In the genomic region with DNA sequence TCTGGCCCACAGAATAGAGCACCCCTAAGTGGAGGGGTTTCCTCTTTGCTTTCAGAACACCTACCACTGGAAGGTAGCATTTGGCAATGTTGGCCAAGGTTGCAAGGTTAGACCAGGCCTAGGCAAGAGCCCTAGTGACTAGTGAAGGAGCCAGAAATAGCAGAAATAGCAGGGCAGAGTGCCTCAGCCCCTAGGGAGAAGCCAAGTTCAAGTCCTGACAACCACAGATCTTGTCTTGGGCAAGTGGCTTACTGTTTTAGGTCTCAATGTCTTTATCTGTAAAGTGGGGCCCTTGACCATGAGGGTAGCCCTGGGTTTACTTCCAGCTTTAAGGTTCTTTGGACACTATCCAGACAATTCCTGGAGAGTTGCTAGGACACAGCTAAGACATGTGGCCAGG, we compare ENCODE assay signal across 13 mouse cellular contexts. TPM values are rescaled to one million over a fixed set of nuclear protein-coding genes. Genes with fewer than 3 reads are reported as not detected.
A peak's percentile ranks its signal among the peaks of the same experiment; 100 is the strongest.
DNase-seq lines count a peak whose midpoint lies in the region; ATAC-seq lines count a peak whose summit lies in the region.
"Had no signal": no experiment of that assay in that cellular context is flagged by ENCODE, and none has a peak within 500 bp of the region (broad histone marks: within the 10 kb centered on the region; RNA-seq: fewer than 3 reads in every experiment).

No protein-coding gene starts in this region.

- H3K4me2 ChIP-seq in heart, embryonic 12.5 days: 0 out of 2 replicates have a peak overlapping the region, but pooled peaks have one; percentile 2
- no peak overlapping the region for H3K4me2 ChIP-seq in midbrain, embryonic 11.5 days
- no peak overlapping the region for H3K4me2 ChIP-seq in midbrain, embryonic 16.5 days (ENCODE audit: low read length)
- H3K4me2 ChIP-seq in embryonic facial prominence, embryonic 15.5 days (replicated peaks): no peak overlapping the region
- peak overlapping the region; percentile 92; the same call in 1 of the 2 replicates for H3K4me2 ChIP-seq in neural tube, embryonic 14.5 days (ENCODE audit: low read depth, low read length)

- peaks cover 30% of the 10 kb centered on the region for H3K4me1 ChIP-seq in heart, embryonic 12.5 days (replicated peaks)
- peaks cover 25% of the 10 kb centered on the region for H3K4me1 ChIP-seq in midbrain, embryonic 11.5 days (ENCODE audit: control insufficient read depth, insufficient read depth, low read length)
- peaks cover 30% of the 10 kb centered on the region for H3K4me1 ChIP-seq in midbrain, embryonic 16.5 days (ENCODE audit: control insufficient read depth, insufficient read depth, low read length)
- H3K4me1 ChIP-seq in embryonic facial prominence, embryonic 15.5 days: peaks cover 72% of the 10 kb centered on the region
- 0 out of 2 replicates have a peak, but pooled peaks cover 6% of the 10 kb centered on the region for H3K4me1 ChIP-seq in neural tube, embryonic 14.5 days (ENCODE audit: control insufficient read depth, insufficient read depth, low read length)

- no peak overlapping the region for H3K9ac ChIP-seq in heart, embryonic 12.5 days
- no peak overlapping the region for H3K9ac ChIP-seq in midbrain, embryonic 11.5 days (ENCODE audit: low read length)
- no peak overlapping the region for H3K9ac ChIP-seq in midbrain, embryonic 16.5 days (ENCODE audit: low read depth, low read length)
- H3K9ac ChIP-seq in embryonic facial prominence, embryonic 15.5 days: no peak overlapping the region
- H3K9ac ChIP-seq in neural tube, embryonic 14.5 days (replicated peaks; ENCODE audit: low read depth, low read length): no peak overlapping the region
- H3K9ac ChIP-seq: stomach, embryonic 15.5 days had no signal

- no peak for DNase-seq in heart, adult 9 months (ENCODE audit: low spot score in 2 of 2)
- peak; percentile 77 for DNase-seq in midbrain, embryonic 11.5 days (ENCODE audit: low spot score, missing footprints)
- DNase-seq: kidney, adult 11 months; liver; right cerebral cortex, postnatal 14 days had no signal

- H3K9me3 ChIP-seq in heart, embryonic 12.5 days (replicated peaks): no peaks in the 10 kb centered on the region
- H3K9me3 ChIP-seq in midbrain, embryonic 11.5 days (ENCODE audit: control insufficient read depth, low read length): no peaks in the 10 kb centered on the region
- H3K9me3 ChIP-seq in midbrain, embryonic 16.5 days (replicated peaks; ENCODE audit: control insufficient read depth, low read length, poor library complexity, severe bottlenecking): no peaks in the 10 kb centered on the region
- no peaks in the 10 kb centered on the region for H3K9me3 ChIP-seq in embryonic facial prominence, embryonic 15.5 days (replicated peaks)
- H3K9me3 ChIP-seq in neural tube, embryonic 14.5 days (ENCODE audit: control insufficient read depth, low read length): no peaks in the 10 kb centered on the region
- H3K9me3 ChIP-seq: forebrain, embryonic 15.5 days; stomach, embryonic 15.5 days had no signal

- H3K36me3 ChIP-seq in heart, embryonic 12.5 days: peaks cover 16% of the 10 kb centered on the region
- H3K36me3 ChIP-seq in midbrain, embryonic 11.5 days (ENCODE audit: control insufficient read depth, insufficient read depth, low read length): no peaks in the 10 kb centered on the region
- no peaks in the 10 kb centered on the region for H3K36me3 ChIP-seq in midbrain, embryonic 16.5 days (ENCODE audit: control insufficient read depth, insufficient read depth, low read length)
- H3K36me3 ChIP-seq in embryonic facial prominence, embryonic 15.5 days: 0 out of 2 replicates have a peak, but pooled peaks cover 4% of the 10 kb centered on the region
- no peaks in the 10 kb centered on the region for H3K36me3 ChIP-seq in neural tube, embryonic 14.5 days (ENCODE audit: control insufficient read depth, insufficient read depth, low read length)
- H3K36me3 ChIP-seq: forebrain, embryonic 15.5 days; stomach, embryonic 15.5 days had no signal

- H3K27ac ChIP-seq in heart, embryonic 12.5 days (ENCODE audit: poor library complexity, severe bottlenecking): no peak overlapping the region
- H3K27ac ChIP-seq in midbrain, embryonic 11.5 days (ENCODE audit: low read depth, low read length): no peak overlapping the region
- H3K27ac ChIP-seq in midbrain, embryonic 16.5 days (ENCODE audit: low read length): no peak overlapping the region
- no peak overlapping the region for H3K27ac ChIP-seq in embryonic facial prominence, embryonic 15.5 days (replicated peaks)
- H3K27ac ChIP-seq in neural tube, embryonic 14.5 days (ENCODE audit: low read depth, low read length): no peak overlapping the region
- H3K27ac ChIP-seq: forebrain, embryonic 15.5 days had no signal

- no peaks in the 10 kb centered on the region for H3K27me3 ChIP-seq in heart, embryonic 12.5 days (replicated peaks)
- H3K27me3 ChIP-seq in midbrain, embryonic 11.5 days (ENCODE audit: control insufficient read depth, insufficient read depth, low read length): peaks cover 7% of the 10 kb centered on the region
- H3K27me3 ChIP-seq in midbrain, embryonic 16.5 days (ENCODE audit: control insufficient read depth, insufficient read depth, low read depth, low read length): no peaks in the 10 kb centered on the region
- H3K27me3 ChIP-seq in embryonic facial prominence, embryonic 15.5 days: no peaks in the 10 kb centered on the region
- no peaks in the 10 kb centered on the region for H3K27me3 ChIP-seq in neural tube, embryonic 14.5 days (ENCODE audit: control insufficient read depth, insufficient read depth, low read length)
- H3K27me3 ChIP-seq: forebrain, embryonic 15.5 days; stomach, embryonic 15.5 days had no signal

- no peak overlapping the region for H3K4me3 ChIP-seq in heart, embryonic 12.5 days
- no peak overlapping the region for H3K4me3 ChIP-seq in midbrain, embryonic 11.5 days (ENCODE audit: low read depth, low read length)
- no peak overlapping the region for H3K4me3 ChIP-seq in midbrain, embryonic 16.5 days (ENCODE audit: low read depth, low read length)
- H3K4me3 ChIP-seq in embryonic facial prominence, embryonic 15.5 days (replicated peaks): 0 out of 2 replicates have a peak overlapping the region, but pooled peaks have one; percentile 69
- no peak overlapping the region; the same call in 1 of the 2 replicates for H3K4me3 ChIP-seq in neural tube, embryonic 14.5 days (ENCODE audit: low read depth, low read length)

- no peak for ATAC-seq in heart, embryonic 12.5 days (ENCODE audit: insufficient number of reproducible peaks, low FRiP score)
- no peak for ATAC-seq in midbrain, embryonic 11.5 days (ENCODE audit: low FRiP score)
- no peak for ATAC-seq in midbrain, embryonic 16.5 days
- no peak for ATAC-seq in embryonic facial prominence, embryonic 15.5 days (ENCODE audit: insufficient number of reproducible peaks, low FRiP score, low TSS enrichment, low read depth)
- no peak for ATAC-seq in neural tube, embryonic 14.5 days (ENCODE audit: low read depth)
- ATAC-seq in erythroid progenitor cell, adult 5-6 weeks (replicated peaks; ENCODE audit: low FRiP score, poor library complexity, severe bottlenecking): no peak
- ATAC-seq: forebrain, embryonic 15.5 days; lung, postnatal 0 days had no signal

RNA-seq across cellular contexts. Expression of a gene that starts 5.4 kb away (rescaled TPM):
- polyA plus RNA-seq in heart, embryonic 12.5 days (2016; fragmentation: Nextera tagmentation; extraction: Ambion mirVana): 179 and 184 TPM in 2 replicates
- polyA plus RNA-seq in midbrain, embryonic 11.5 days (2014; fragmentation: Nextera tagmentation; extraction: Ambion mirVana): 23.2 and 24.6 TPM in 2 replicates
- 42.6 and 42.8 TPM in 2 replicates for polyA plus RNA-seq in midbrain, embryonic 16.5 days (2015; fragmentation: Nextera tagmentation; extraction: Ambion mirVana)
- polyA plus RNA-seq in embryonic facial prominence, embryonic 15.5 days (2015; fragmentation: Nextera tagmentation; extraction: Ambion mirVana): 127 and 131 TPM in 2 replicates
- 85.0 and 112 TPM in 2 replicates for polyA plus RNA-seq in neural tube, embryonic 14.5 days (2014; fragmentation: Nextera tagmentation; extraction: Ambion mirVana)
- total RNA-seq in erythroid progenitor cell, adult 5-6 weeks (2015; ENCODE audit: low replicate concordance): 6.5 and 10.1 TPM in 2 replicates
- 4.6 and 4.7 TPM in 2 replicates for total RNA-seq in erythroid progenitor cell, adult 5-6 weeks (2017; ENCODE audit: low replicate concordance)

RNA-seq across cellular contexts. Expression of a gene that starts 45.0 kb away (rescaled TPM):
- 91.7 and 93.5 TPM in 2 replicates for polyA plus RNA-seq in heart, embryonic 12.5 days (2016; fragmentation: Nextera tagmentation; extraction: Ambion mirVana)
- polyA plus RNA-seq in midbrain, embryonic 11.5 days (2014; fragmentation: Nextera tagmentation; extraction: Ambion mirVana): 468 and 548 TPM in 2 replicates
- polyA plus RNA-seq in midbrain, embryonic 16.5 days (2015; fragmentation: Nextera tagmentation; extraction: Ambion mirVana): 244 and 262 TPM in 2 replicates
- 728 and 790 TPM in 2 replicates for polyA plus RNA-seq in embryonic facial prominence, embryonic 15.5 days (2015; fragmentation: Nextera tagmentation; extraction: Ambion mirVana)
- polyA plus RNA-seq in neural tube, embryonic 14.5 days (2014; fragmentation: Nextera tagmentation; extraction: Ambion mirVana): 163 and 379 TPM in 2 replicates
- not detected in 2 replicates for total RNA-seq in erythroid progenitor cell, adult 5-6 weeks (2015; ENCODE audit: low replicate concordance)
- total RNA-seq in erythroid progenitor cell, adult 5-6 weeks (2017; ENCODE audit: low replicate concordance): not detected in 2 replicates

Comparison
In these comparisons a context has a peak if more than half of its experiments do, and no peak if none do; other contexts are left out.
1. H3K4me2 ChIP-seq: peak in heart, embryonic 12.5 days (single experiment) and neural tube, embryonic 14.5 days (single experiment); none in midbrain, embryonic 11.5 days (single experiment), midbrain, embryonic 16.5 days (single experiment) and embryonic facial prominence, embryonic 15.5 days (single experiment).